Mouse (Mus musculus): ENCODE results near the gene S100a4. TPM values are rescaled to one million over a fixed set of nuclear protein-coding genes. Genes with fewer than 3 reads are reported as not detected.

Gene S100a4
- polyA plus RNA-seq, 1 experiment from 2014 or later, result 7.0 TPM

- H3K27me3 ChIP-seq, result peaks cover 6% of the 10 kb centered on the region; the same call in 1 of the 2 replicates
- no peaks in the 10 kb centered on the region for H3K36me3 ChIP-seq
- peaks cover 5% of the 10 kb centered on the region; the same call in 1 of the 2 replicates for H3K9me3 ChIP-seq
- peak overlapping the region; percentile 78 for H3K4me2 ChIP-seq (replicated peaks)
- H3K4me1 ChIP-seq, result peaks cover 20% of the 10 kb centered on the region
- ATAC-seq (ENCODE audit: low FRiP score, low read depth), result no peak
- peak overlapping the region; percentile 41 for H3K4me3 ChIP-seq
- H3K9ac ChIP-seq, result peak overlapping the region; percentile 58
- 55% methylated on average over 7 of the region's 7 CpGs for WGBS
- no peak overlapping the region for H3K27ac ChIP-seq
These were observed 10.0 kb downstream of the S100a4 start for GRCm38 (mm10) chr3:90613461-90614147.

GRCm38 (mm10) chr3:90614148-90614530 is 10.6 kb downstream of the S100a4 start:
- 87% methylated on average over 6 of the region's 6 CpGs for WGBS
- Histone ChIP-seq H3K9me3 (peaks cover 5% of the 10 kb centered on the region; the same call in 1 of the 2 replicates), H3K9ac (no peak overlapping the region), H3K4me1 (peaks cover 20% of the 10 kb centered on the region), H3K4me2 (replicated peaks) (no peak overlapping the region), H3K36me3 (no peaks in the 10 kb centered on the region), H3K27ac (no peak overlapping the region), H3K27me3 (peaks cover 6% of the 10 kb centered on the region; the same call in 1 of the 2 replicates), H3K4me3 (no peak overlapping the region)
- no peak for ATAC-seq (ENCODE audit: low FRiP score, low read depth)

GRCm38 (mm10) chr3:90614611-90615251 is 11.2 kb downstream of the S100a4 start:
- Histone ChIP-seq H3K4me1 (peaks cover 20% of the 10 kb centered on the region), H3K36me3 (no peaks in the 10 kb centered on the region), H3K27me3 (peaks cover 6% of the 10 kb centered on the region; the same call in 1 of the 2 replicates), H3K4me3 (no peak overlapping the region), H3K9ac (no peak overlapping the region), H3K27ac (no peak overlapping the region), H3K9me3 (peaks cover 5% of the 10 kb centered on the region; the same call in 1 of the 2 replicates), H3K4me2 (replicated peaks) (0 out of 2 replicates have a peak overlapping the region, but pooled peaks have one; percentile 7)
- 79% methylated on average over 11 of the region's 11 CpGs for WGBS
- no peak for ATAC-seq (ENCODE audit: low FRiP score, low read depth)

GRCm38 (mm10) chr3:90615415-90615814 is 11.8 kb downstream of the S100a4 start:
- 7% methylated on average over 7 of the region's 7 CpGs for WGBS
- Histone ChIP-seq H3K4me2 (replicated peaks) (0 out of 2 replicates have a peak overlapping the region, but pooled peaks have one; percentile 7), H3K4me3 (no peak overlapping the region), H3K9me3 (peaks cover 5% of the 10 kb centered on the region; the same call in 1 of the 2 replicates), H3K27me3 (peaks cover 6% of the 10 kb centered on the region; the same call in 1 of the 2 replicates), H3K4me1 (peaks cover 19% of the 10 kb centered on the region), H3K36me3 (no peaks in the 10 kb centered on the region), H3K27ac (no peak overlapping the region), H3K9ac (no peak overlapping the region)
- peak; percentile 73 for ATAC-seq (ENCODE audit: low FRiP score, low read depth)

- peaks cover 5% of the 10 kb centered on the region; the same call in 1 of the 2 replicates for H3K9me3 ChIP-seq
- H3K9ac ChIP-seq, result no peak overlapping the region
- no peak for ATAC-seq (ENCODE audit: low FRiP score, low read depth)
- H3K4me3 ChIP-seq, result no peak overlapping the region
- H3K27me3 ChIP-seq, result peaks cover 6% of the 10 kb centered on the region; the same call in 1 of the 2 replicates
- no peak overlapping the region for H3K27ac ChIP-seq
- WGBS, result 64% methylated on average over 1 of the region's 1 CpGs
- H3K4me1 ChIP-seq, result peaks cover 15% of the 10 kb centered on the region
- no peaks in the 10 kb centered on the region for H3K36me3 ChIP-seq
- H3K4me2 ChIP-seq (replicated peaks), result no peak overlapping the region
These were observed 12.3 kb downstream of the S100a4 start for GRCm38 (mm10) chr3:90615911-90616310.

GRCm38 (mm10) chr3:90617586-90617985 is 14.0 kb downstream of the S100a4 start:
- Histone ChIP-seq H3K4me3 (no peak overlapping the region), H3K27ac (no peak overlapping the region), H3K4me1 (peaks cover 15% of the 10 kb centered on the region), H3K9ac (no peak overlapping the region), H3K9me3 (peaks cover 5% of the 10 kb centered on the region; the same call in 1 of the 2 replicates), H3K27me3 (peaks cover 8% of the 10 kb centered on the region; the same call in 1 of the 2 replicates), H3K36me3 (no peaks in the 10 kb centered on the region), H3K4me2 (replicated peaks) (no peak overlapping the region)
- 24% methylated on average over 1 of the region's 1 CpGs for WGBS
- ATAC-seq (ENCODE audit: low FRiP score, low read depth), result no peak

- H3K4me2 ChIP-seq (replicated peaks), result no peak overlapping the region
These were observed 18.0 kb downstream of the S100a4 start for GRCm38 (mm10) chr3:90621552-90621951.

GRCm38 (mm10) chr3:90623435-90624071 is 20.0 kb downstream of the S100a4 start:
- Histone ChIP-seq H3K4me2 (replicated peaks) (peak overlapping the region; percentile 0; the same call in 1 of the 2 replicates), H3K9me3 (no peaks in the 10 kb centered on the region), H3K27me3 (0 out of 2 replicates have a peak, but pooled peaks cover 2% of the 10 kb centered on the region), H3K27ac (no peak overlapping the region), H3K4me1 (peaks cover 13% of the 10 kb centered on the region), H3K4me3 (no peak overlapping the region), H3K9ac (no peak overlapping the region), H3K36me3 (no peaks in the 10 kb centered on the region)
- peak; percentile 71 for ATAC-seq (ENCODE audit: low FRiP score, low read depth)
- WGBS, result 8% methylated on average over 2 of the region's 2 CpGs

More at GRCm38 (mm10) chr3:90621552-90621951, 18.0 kb downstream of the S100a4 start:
- ATAC-seq (ENCODE audit: low FRiP score, low read depth), result no peak
- Histone ChIP-seq H3K27ac (no peak overlapping the region), H3K4me1 (peaks cover 13% of the 10 kb centered on the region), H3K9ac (no peak overlapping the region), H3K9me3 (peaks cover 5% of the 10 kb centered on the region; the same call in 1 of the 2 replicates), H3K4me3 (no peak overlapping the region), H3K36me3 (no peaks in the 10 kb centered on the region), H3K27me3 (0 out of 2 replicates have a peak, but pooled peaks cover 2% of the 10 kb centered on the region)
- WGBS, result 54% methylated on average over 7 of the region's 7 CpGs

- ATAC-seq (ENCODE audit: low FRiP score, low read depth), result no peak
- Histone ChIP-seq H3K4me3 (no peak overlapping the region), H3K27me3 (0 out of 2 replicates have a peak, but pooled peaks cover 2% of the 10 kb centered on the region), H3K4me2 (replicated peaks) (no peak overlapping the region), H3K36me3 (no peaks in the 10 kb centered on the region), H3K9ac (no peak overlapping the region), H3K27ac (no peak overlapping the region), H3K4me1 (peaks cover 13% of the 10 kb centered on the region), H3K9me3 (no peaks in the 10 kb centered on the region)
- WGBS, result 78% methylated on average over 5 of the region's 5 CpGs
These were observed 21.9 kb downstream of the S100a4 start for GRCm38 (mm10) chr3:90625496-90625895.

- ATAC-seq (ENCODE audit: low FRiP score, low read depth), result no peak
- no peaks in the 10 kb centered on the region for H3K9me3 ChIP-seq
- H3K4me1 ChIP-seq, result peaks cover 13% of the 10 kb centered on the region
- no peak overlapping the region for H3K4me2 ChIP-seq (replicated peaks)
- H3K36me3 ChIP-seq, result no peaks in the 10 kb centered on the region
- H3K27ac ChIP-seq, result no peak overlapping the region
- WGBS, result 74% methylated on average over 9 of the region's 9 CpGs
- 0 out of 2 replicates have a peak, but pooled peaks cover 2% of the 10 kb centered on the region for H3K27me3 ChIP-seq
- H3K4me3 ChIP-seq, result no peak overlapping the region
- no peak overlapping the region for H3K9ac ChIP-seq
These were observed 22.9 kb downstream of the S100a4 start for GRCm38 (mm10) chr3:90626266-90627021.

GRCm38 (mm10) chr3:90627366-90627765 is 23.8 kb downstream of the S100a4 start:
- Histone ChIP-seq H3K4me3 (no peak overlapping the region), H3K36me3 (no peaks in the 10 kb centered on the region), H3K4me1 (peaks cover 13% of the 10 kb centered on the region), H3K27me3 (no peaks in the 10 kb centered on the region), H3K27ac (no peak overlapping the region), H3K9me3 (no peaks in the 10 kb centered on the region), H3K4me2 (replicated peaks) (no peak overlapping the region), H3K9ac (no peak overlapping the region)
- WGBS, result 89% methylated on average over 5 of the region's 5 CpGs
- no peak for ATAC-seq (ENCODE audit: low FRiP score, low read depth)

All from limb, embryonic 13.5 days (tissue).